Mouse (Mus musculus): Measurements from ENCODE around the gene Hnrnpab.

DNA sequence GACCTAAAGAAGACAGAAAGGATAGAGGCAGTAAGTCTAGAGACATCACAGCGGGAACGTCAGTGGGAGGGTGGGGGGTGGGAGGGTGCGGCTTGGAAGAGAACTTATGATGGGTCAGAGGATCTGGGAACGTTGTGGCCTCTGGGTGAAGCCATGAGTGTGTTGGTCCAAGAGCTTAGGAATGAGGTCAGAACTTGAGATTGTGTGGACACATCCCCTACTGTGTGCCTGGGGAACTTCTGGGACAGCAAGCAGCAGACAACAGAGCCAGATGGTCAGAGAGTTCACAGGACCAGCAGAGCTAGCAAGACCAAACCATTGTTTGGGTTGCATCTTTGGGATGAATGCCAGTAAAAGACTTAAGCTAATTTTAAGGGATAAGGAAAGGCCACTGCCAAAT lies 37.8 kb downstream of the Hnrnpab start:
- no peak for TF ChIP-seq ZNF384 (IDR thresholded peaks at IDR 0.05; ENCODE audit: low read depth, low read length)
- no peak for TF ChIP-seq HCFC1 (IDR thresholded peaks at IDR 0.05; ENCODE audit: borderline replicate concordance, insufficient read depth, low read length)
- TF ChIP-seq CHD2 (IDR thresholded peaks at IDR 0.05; ENCODE audit: low read depth, low read length), result no peak
- TF ChIP-seq MAFK (IDR thresholded peaks at IDR 0.05; ENCODE audit: insufficient read depth, low read depth, low read length), result no peak

All from ES-E14 (cell line).